ENCODE assay signal across 10 mouse cellular contexts in genomic region chr12:86830247-86830585, GRCm38 (mm10). TPM values are rescaled to one million over a fixed set of nuclear protein-coding genes. Genes with fewer than 3 reads are reported as not detected.
A peak's percentile ranks its signal among the peaks of the same experiment; 100 is the strongest.
DNase-seq lines count a peak whose midpoint lies in the region; ATAC-seq and TF ChIP-seq lines count a peak whose summit lies in the region.
"Had no signal": no experiment of that assay in that cellular context is flagged by ENCODE, and none has a peak within 500 bp of the region (broad histone marks: within the 10 kb centered on the region; RNA-seq: fewer than 3 reads in every experiment).

No protein-coding gene starts in this region.

- 71% methylated on average over 8 of the region's 8 CpGs for WGBS in hindbrain, embryonic 10.5 days
- WGBS in hindbrain, embryonic 14.5 days: 55% methylated on average over 8 of the region's 8 CpGs
- 46% methylated on average over 8 of the region's 8 CpGs for WGBS in embryonic facial prominence, embryonic 13.5 days
- 47% methylated on average over 8 of the region's 8 CpGs for WGBS in limb, embryonic 15.5 days

- no peak for ATAC-seq in hindbrain, embryonic 14.5 days (ENCODE audit: low FRiP score)
- no peak for ATAC-seq in embryonic facial prominence, embryonic 13.5 days (ENCODE audit: insufficient number of reproducible peaks, insufficient read depth, low FRiP score, low TSS enrichment, low read depth)
- no peak for ATAC-seq in limb, embryonic 15.5 days (ENCODE audit: insufficient number of reproducible peaks, low FRiP score, low TSS enrichment, low read depth)

- no peak for TF ChIP-seq CTCF in E14TG2a.4 (conservative IDR thresholded peaks at IDR 0.05; ENCODE audit: low read length)

- no peaks in the 10 kb centered on the region for H3K36me3 ChIP-seq in hindbrain, embryonic 10.5 days
- no peaks in the 10 kb centered on the region for H3K36me3 ChIP-seq in hindbrain, embryonic 14.5 days (replicated peaks; ENCODE audit: control insufficient read depth, insufficient read depth)
- peaks cover 15% of the 10 kb centered on the region for H3K36me3 ChIP-seq in E14TG2a.4 (ENCODE audit: insufficient read depth, low read length)
- H3K36me3 ChIP-seq in embryonic facial prominence, embryonic 13.5 days: no peaks in the 10 kb centered on the region
- no peaks in the 10 kb centered on the region for H3K36me3 ChIP-seq in limb, embryonic 15.5 days

- H3K4me2 ChIP-seq in hindbrain, embryonic 14.5 days (replicated peaks): no peak overlapping the region
- no peak overlapping the region for H3K4me2 ChIP-seq in embryonic facial prominence, embryonic 13.5 days
- H3K4me2 ChIP-seq in limb, embryonic 15.5 days: no peak overlapping the region

- H3K4me3 ChIP-seq in hindbrain, embryonic 10.5 days: no peak overlapping the region
- no peak overlapping the region for H3K4me3 ChIP-seq in hindbrain, embryonic 14.5 days (replicated peaks; ENCODE audit: low read length)
- peak overlapping the region; percentile 69 for H3K4me3 ChIP-seq in E14TG2a.4 (replicated peaks; ENCODE audit: low read length)
- H3K4me3 ChIP-seq in embryonic facial prominence, embryonic 13.5 days: no peak overlapping the region
- no peak overlapping the region for H3K4me3 ChIP-seq in limb, embryonic 15.5 days

- H3K9me3 ChIP-seq in hindbrain, embryonic 10.5 days: no peaks in the 10 kb centered on the region
- no peaks in the 10 kb centered on the region for H3K9me3 ChIP-seq in hindbrain, embryonic 14.5 days (ENCODE audit: control insufficient read depth, low read length)
- H3K9me3 ChIP-seq in E14TG2a.4 (ENCODE audit: low read length): peaks cover 18% of the 10 kb centered on the region
- no peaks in the 10 kb centered on the region for H3K9me3 ChIP-seq in embryonic facial prominence, embryonic 13.5 days
- no peaks in the 10 kb centered on the region for H3K9me3 ChIP-seq in limb, embryonic 15.5 days

- H3K27ac ChIP-seq in hindbrain, embryonic 10.5 days: peak overlapping the region; percentile 72
- no peak overlapping the region for H3K27ac ChIP-seq in hindbrain, embryonic 14.5 days
- peak overlapping the region; percentile 68; the same call in 1 of the 2 replicates for H3K27ac ChIP-seq in embryonic facial prominence, embryonic 13.5 days
- peak overlapping the region; percentile 64 for H3K27ac ChIP-seq in limb, embryonic 15.5 days

- peaks cover 58% of the 10 kb centered on the region for H3K4me1 ChIP-seq in hindbrain, embryonic 10.5 days (replicated peaks)
- H3K4me1 ChIP-seq in hindbrain, embryonic 14.5 days (replicated peaks; ENCODE audit: control insufficient read depth, insufficient read depth, low read length): peaks cover 39% of the 10 kb centered on the region
- H3K4me1 ChIP-seq in E14TG2a.4 (replicated peaks; ENCODE audit: low read depth, low read length): peaks cover 80% of the 10 kb centered on the region
- peaks cover 62% of the 10 kb centered on the region for H3K4me1 ChIP-seq in embryonic facial prominence, embryonic 13.5 days
- H3K4me1 ChIP-seq in limb, embryonic 15.5 days: peaks cover 61% of the 10 kb centered on the region

- H3K9ac ChIP-seq in hindbrain, embryonic 14.5 days: no peak overlapping the region
- peak overlapping the region; percentile 44; the same call in 1 of the 2 replicates for H3K9ac ChIP-seq in embryonic facial prominence, embryonic 13.5 days
- no peak overlapping the region for H3K9ac ChIP-seq in limb, embryonic 15.5 days

- DNase-seq in hindbrain, embryonic 10.5 days (ENCODE audit: low spot score): no peak
- DNase-seq in hindbrain, embryonic 14.5 days (ENCODE audit: low spot score): no peak
- no peak for DNase-seq in adrenal gland, adult 8-10 months
- no peak for DNase-seq in right cerebral cortex, postnatal 14 days
- DNase-seq: cerebellum, adult 18-20 months; lung, postnatal 14 days; right cerebral cortex, postnatal 4 days had no signal

- peaks cover 35% of the 10 kb centered on the region; the same call in 1 of the 2 replicates for H3K27me3 ChIP-seq in hindbrain, embryonic 10.5 days (ENCODE audit: insufficient read depth, poor library complexity, severe bottlenecking)
- no peaks in the 10 kb centered on the region for H3K27me3 ChIP-seq in hindbrain, embryonic 14.5 days (ENCODE audit: control insufficient read depth, insufficient read depth, low read length)
- no peaks in the 10 kb centered on the region for H3K27me3 ChIP-seq in E14TG2a.4 (ENCODE audit: insufficient read depth, low read length)
- H3K27me3 ChIP-seq in embryonic facial prominence, embryonic 13.5 days: no peaks in the 10 kb centered on the region
- H3K27me3 ChIP-seq in limb, embryonic 15.5 days: no peaks in the 10 kb centered on the region

RNA-seq across cellular contexts. Expression of gene Irf2bpl, which starts 54.4 kb away (rescaled TPM):
- 20.3 and 34.2 TPM in 2 replicates for polyA plus RNA-seq in hindbrain, embryonic 10.5 days (2016; fragmentation: Nextera tagmentation; extraction: Ambion mirVana)
- polyA plus RNA-seq in hindbrain, embryonic 14.5 days (2014; fragmentation: Nextera tagmentation; extraction: Ambion mirVana): 64.5 and 65.5 TPM in 2 replicates
- 36.5 and 37.7 TPM in 2 replicates for polyA plus RNA-seq in embryonic facial prominence, embryonic 13.5 days (2015; fragmentation: Nextera tagmentation; extraction: Ambion mirVana)
- polyA plus RNA-seq in limb, embryonic 15.5 days (2015; fragmentation: Nextera tagmentation; extraction: Ambion mirVana): 36.0 and 38.5 TPM in 2 replicates
- total RNA-seq in adrenal gland, adult 8-10 months (2022): 10 to 100 TPM; 69.8 to 92.2 (median 82.8) TPM
